Mouse (Mus musculus) MEL (cell line): ENCODE measurements around the gene Clasrp. TPM values are rescaled to one million over a fixed set of nuclear protein-coding genes. Genes with fewer than 3 reads are reported as not detected.

Source experiments
- DNase-seq: peaks from one replicate; pipeline ENCODE4 v3.0.0; 2011; ENCODE audit warnings: low read depth, low spot score
- H3K27ac ChIP-seq: 2 replicates; pipeline ENCODE4 v1.5.1; 2012; ENCODE audit warnings: low read depth, mild to moderate bottlenecking, control low read depth, low read length, moderate library complexity; ENCODE audit not compliant: control insufficient read depth
- H3K27me3 ChIP-seq, 2 experiments: fragments of 150-350 bp in 1 of 2; sonication (generic) in 1 of 2; 2 replicates each; pipeline ENCODE4 v1.6.1; 2012; ENCODE audit warnings: low read length in 2 of 2, mild to moderate bottlenecking in 2 of 2, improper control_type of control experiment in 1 of 2, moderate library complexity in 1 of 2; ENCODE audit not compliant: insufficient read depth in 2 of 2, control insufficient read depth in 1 of 2
- H3K36me3 ChIP-seq, 2 experiments: 2 replicates each; pipeline ENCODE4 v1.6.1; 2012 to 2014; ENCODE audit warnings: low read length in 2 of 2, improper control_type of control experiment in 1 of 2, inconsistent platforms in 1 of 2, mild to moderate bottlenecking in 1 of 2; ENCODE audit not compliant: insufficient read depth in 2 of 2, control insufficient read depth in 1 of 2
- H3K4me1 ChIP-seq, 2 experiments: fragments of 150-350 bp in 1 of 2; sonication (generic) in 1 of 2; 2 replicates each; pipeline ENCODE4 v1.6.1; 2012; ENCODE audit warnings: low read length in 2 of 2, improper control_type of control experiment in 1 of 2, mild to moderate bottlenecking in 1 of 2; ENCODE audit not compliant: insufficient read depth in 2 of 2, control insufficient read depth in 1 of 2
- H3K4me3 ChIP-seq, 2 experiments: fragments of 150-350 bp in 1 of 2; sonication (generic) in 1 of 2; 2 replicates each; pipeline ENCODE4 v1.5.1; 2012; ENCODE audit warnings: low read depth in 2 of 2, low read length in 2 of 2, mild to moderate bottlenecking in 2 of 2, moderate library complexity in 2 of 2, control low read depth in 1 of 2, improper control_type of control experiment in 1 of 2; ENCODE audit not compliant: control insufficient read depth in 1 of 2, insufficient read depth in 1 of 2
- H3K79me2 ChIP-seq: 2 replicates; pipeline ENCODE4 v1.6.1; 2012; ENCODE audit warnings: mild to moderate bottlenecking, low read length, moderate library complexity; ENCODE audit not compliant: control insufficient read depth, poor library complexity, insufficient read depth
- H3K9ac ChIP-seq: 2 replicates; pipeline ENCODE4 v1.6.1; 2012; ENCODE audit warnings: low read depth, mild to moderate bottlenecking, control low read depth, low read length, moderate library complexity; ENCODE audit not compliant: control insufficient read depth, poor library complexity, severe bottlenecking
- H3K9me3 ChIP-seq: fragments of 150-350 bp; sonication (generic); replicated peaks from 2 replicates; pipeline ENCODE4 v1.6.1; 2012; ENCODE audit warnings: mild to moderate bottlenecking, low read length, improper control_type of control experiment, moderate library complexity; ENCODE audit not compliant: insufficient read depth
- CTCF ChIP-seq, 3 experiments: IDR thresholded peaks in 2 of 3; conservative IDR thresholded peaks in 1 of 3; 2 replicates each; pipeline ENCODE4 v1.5.1; 2011 to 2012; ENCODE audit warnings: low read length in 3 of 3, low read depth in 2 of 3, mild to moderate bottlenecking in 2 of 3, improper control_type of control experiment in 1 of 3, inconsistent platforms in 1 of 3, mixed read lengths in 1 of 3, moderate library complexity in 1 of 3; ENCODE audit not compliant: control insufficient read depth in 1 of 3, insufficient read depth in 1 of 3, poor library complexity in 1 of 3, severe bottlenecking in 1 of 3
- HCFC1 ChIP-seq: IDR thresholded peaks from 2 replicates; pipeline ENCODE4 v1.6.1; 2012; ENCODE audit warnings: low read depth, mild to moderate bottlenecking, inconsistent platforms, low read length, improper control_type of control experiment, moderate library complexity
- MYC ChIP-seq: IDR thresholded peaks from 2 replicates; pipeline ENCODE4 v1.6.1; 2011; ENCODE audit warnings: low read depth, mild to moderate bottlenecking, low read length, improper control_type of control experiment, moderate library complexity
- polyA plus RNA-seq, 2 experiments: library from polyadenylated mRNA; stranded (reverse) in 1 of 2; unstranded in 1 of 2; fragments of >175 nt in 1 of 2; fragments of >200 nt in 1 of 2; gene quantifications; 2 replicates each; pipeline versions ENCODE4 v1.2.1 to v1.2.4; 2012; ENCODE audit warnings: low replicate concordance in 2 of 2, low read depth in 1 of 2; ENCODE audit not compliant: insufficient read length in 2 of 2, insufficient read depth in 1 of 2, missing spikeins in 1 of 2
- total RNA-seq: library from RNA; depleted of rRNA; stranded (reverse); fragments of 300-350 nt; gene quantifications from 2 replicates; pipeline ENCODE4 v1.2.3, GENCODE M21; 2012; rRNA removed

Clasrp gene
- total and polyA plus RNA-seq, 3 experiments, result 31.1 to 62.2 TPM; not detected in 1

- Histone ChIP-seq H3K79me2 (no peaks in the 10 kb centered on the region), H3K36me3 (peaks cover 0 to 6% of the 10 kb centered on the region in 2 experiments; a peak in 2 of 4 replicates), H3K27me3 (no peaks in the 10 kb centered on the region), H3K27ac (no peak overlapping the region), H3K9me3 (no peaks in the 10 kb centered on the region), H3K4me3 (no peak overlapping the region), H3K4me1 (no peaks in the 10 kb centered on the region), H3K9ac (no peak overlapping the region)
- peak; percentile 39 for DNase-seq
- TF ChIP-seq CTCF (IDR thresholded peaks at IDR 0.05 in 2 of 3, conservative IDR thresholded peaks at IDR 0.05 in 1 of 3; ENCODE audit: control insufficient read depth in 1 of 3, insufficient read depth in 1 of 3, low read depth in 2 of 3, low read length in 3 of 3, poor library complexity in 1 of 3, severe bottlenecking in 1 of 3), result peak in 1 of 3 experiments; percentile 18; a peak in 1 of 6 replicates
- no peak for TF ChIP-seq HCFC1
- TF ChIP-seq MYC, result no peak
Measured at GRCm38 (mm10) chr7:19531077-19531476, 73.2 kb downstream of the Clasrp start.

Other genes with a start within 250 kb of the Clasrp start
- gene Cd3eap, start 245.0 kb downstream of the Clasrp start, total RNA-seq, result 26.2 and 43.9 TPM in 2 replicates
- gene Cd3eap, start 245.0 kb downstream of the Clasrp start, polyA plus RNA-seq, result 10 to 100 TPM in 1 of 2 experiments, not detected in 1; 49.8 TPM
- gene Ppp1r13l, start 244.7 kb downstream of the Clasrp start, total RNA-seq, result 1.0 and 1.5 TPM in 2 replicates
- gene Ppp1r13l, start 244.7 kb downstream of the Clasrp start, polyA plus RNA-seq, result 10 to 100 TPM in 1 of 2 experiments, not detected in 1; 15.9 TPM
- 29.4 and 34.4 TPM in 2 replicates for gene Ercc2, start 222.5 kb downstream of the Clasrp start, total RNA-seq
- 10 to 100 TPM in 1 of 2 experiments, not detected in 1; 44.5 TPM for gene Ercc2, start 222.5 kb downstream of the Clasrp start, polyA plus RNA-seq
- 2.7 and 3.6 TPM in 2 replicates for gene Klc3, start 200.4 kb downstream of the Clasrp start, total RNA-seq
- gene Klc3, start 200.4 kb downstream of the Clasrp start, polyA plus RNA-seq, result under 1 TPM in 1 of 2 experiments, not detected in 1; 0.42 TPM
- not detected in 2 replicates for gene Ckm, start 199.7 kb downstream of the Clasrp start, total RNA-seq
- not detected for gene Ckm, start 199.7 kb downstream of the Clasrp start, polyA plus RNA-seq
- gene Mark4, start 145.7 kb downstream of the Clasrp start, total RNA-seq, result 4.7 TPM in 2 replicates
- 10 to 100 TPM in 1 of 2 experiments, not detected in 1; 18.5 TPM for gene Mark4, start 145.7 kb downstream of the Clasrp start, polyA plus RNA-seq
- 0.08 TPM in 1 of 2 replicates, not detected in the other for gene Exoc3l2, start 141.2 kb downstream of the Clasrp start, total RNA-seq
- gene Exoc3l2, start 141.2 kb downstream of the Clasrp start, polyA plus RNA-seq, result under 1 TPM in 1 of 2 experiments, not detected in 1; 0.08 TPM
- 5.5 and 6.1 TPM in 2 replicates for gene Bloc1s3, start 96.1 kb downstream of the Clasrp start, total RNA-seq
- 1 to 10 TPM in 1 of 2 experiments, not detected in 1; 7.5 TPM for gene Bloc1s3, start 96.1 kb downstream of the Clasrp start, polyA plus RNA-seq
- 65.6 and 88.2 TPM in 2 replicates for gene Trappc6a, start 96.1 kb downstream of the Clasrp start, total RNA-seq
- gene Trappc6a, start 96.1 kb downstream of the Clasrp start, polyA plus RNA-seq, result 10 to 100 TPM in 1 of 2 experiments, not detected in 1; 82.8 TPM
- 0.07 and 0.35 TPM in 2 replicates for gene Nkpd1, start 86.6 kb downstream of the Clasrp start, total RNA-seq
- under 1 TPM in 1 of 2 experiments, not detected in 1; 0.33 TPM for gene Nkpd1, start 86.6 kb downstream of the Clasrp start, polyA plus RNA-seq
- gene Ppp1r37, start 41.4 kb downstream of the Clasrp start, total RNA-seq, result 10.0 and 13.6 TPM in 2 replicates
- 10 to 100 TPM in 1 of 2 experiments, not detected in 1; 29.0 TPM for gene Ppp1r37, start 41.4 kb downstream of the Clasrp start, polyA plus RNA-seq
- gene Zfp296, start 27.2 kb downstream of the Clasrp start, total RNA-seq, result 2.9 and 3.3 TPM in 2 replicates
- gene Zfp296, start 27.2 kb downstream of the Clasrp start, polyA plus RNA-seq, result 1 to 10 TPM in 1 of 2 experiments, not detected in 1; 7.8 TPM
- gene Gemin7, start 26.9 kb downstream of the Clasrp start, total RNA-seq, result 49.6 and 58.0 TPM in 2 replicates
- gene Gemin7, start 26.9 kb downstream of the Clasrp start, polyA plus RNA-seq, result 10 to 100 TPM in 1 of 2 experiments, not detected in 1; 78.7 TPM
- 4.6 and 6.2 TPM in 2 replicates for gene Relb, start 25.0 kb upstream of the Clasrp start, total RNA-seq
- 1 to 10 TPM in 1 of 2 experiments, not detected in 1; 7.7 TPM for gene Relb, start 25.0 kb upstream of the Clasrp start, polyA plus RNA-seq
- gene Clptm1, start 60.5 kb upstream of the Clasrp start, total RNA-seq, result 55.5 and 58.5 TPM in 2 replicates
- gene Clptm1, start 60.5 kb upstream of the Clasrp start, polyA plus RNA-seq, result 100 to 1,000 TPM in 1 of 2 experiments, 10 to 100 TPM in 1; 62.4 to 102 TPM
- gene Apoc2, start 73.5 kb upstream of the Clasrp start, total RNA-seq, result not detected in 2 replicates
- gene Apoc2, start 73.5 kb upstream of the Clasrp start, polyA plus RNA-seq, result not detected
- not detected in 2 replicates for gene Gm44805, start 76.9 kb upstream of the Clasrp start, total RNA-seq
- not detected for gene Gm44805, start 76.9 kb upstream of the Clasrp start, polyA plus RNA-seq
- gene Apoc4, start 77.0 kb upstream of the Clasrp start, total RNA-seq, result not detected in 2 replicates
- not detected for gene Apoc4, start 77.0 kb upstream of the Clasrp start, polyA plus RNA-seq
- gene Apoc1, start 88.2 kb upstream of the Clasrp start, total RNA-seq, result not detected in 2 replicates
- under 1 TPM in 1 of 2 experiments, not detected in 1; 0.35 TPM for gene Apoc1, start 88.2 kb upstream of the Clasrp start, polyA plus RNA-seq
- gene Apoe, start 94.7 kb upstream of the Clasrp start, total RNA-seq, result 22.6 and 33.3 TPM in 2 replicates
- gene Apoe, start 94.7 kb upstream of the Clasrp start, polyA plus RNA-seq, result 10 to 100 TPM in 1 of 2 experiments, not detected in 1; 61.4 TPM
- gene Tomm40, start 111.0 kb upstream of the Clasrp start, total RNA-seq, result 288 and 294 TPM in 2 replicates
- 100 to 1,000 TPM in 1 of 2 experiments, not detected in 1; 403 TPM for gene Tomm40, start 111.0 kb upstream of the Clasrp start, polyA plus RNA-seq
- 6.9 TPM in 2 replicates for gene Nectin2, start 146.0 kb upstream of the Clasrp start, total RNA-seq
- gene Nectin2, start 146.0 kb upstream of the Clasrp start, polyA plus RNA-seq, result 10 to 100 TPM in 1 of 2 experiments, not detected in 1; 25.6 TPM
- 2.6 and 3.2 TPM in 2 replicates for gene Bcam, start 166.5 kb upstream of the Clasrp start, total RNA-seq
- gene Bcam, start 166.5 kb upstream of the Clasrp start, polyA plus RNA-seq, result 1 to 10 TPM in 1 of 2 experiments, not detected in 1; 8.1 TPM
- not detected in 2 replicates for gene Cblc, start 192.3 kb upstream of the Clasrp start, total RNA-seq
- not detected for gene Cblc, start 192.3 kb upstream of the Clasrp start, polyA plus RNA-seq
- 1.7 and 2.7 TPM in 2 replicates for gene Bcl3, start 218.3 kb upstream of the Clasrp start, total RNA-seq
- 1 to 10 TPM in 1 of 2 experiments, not detected in 1; 6.7 TPM for gene Bcl3, start 218.3 kb upstream of the Clasrp start, polyA plus RNA-seq
- not detected in 2 replicates for gene Gm19345, start 247.5 kb upstream of the Clasrp start, total RNA-seq
- gene Gm19345, start 247.5 kb upstream of the Clasrp start, polyA plus RNA-seq, result not detected